Mouse (Mus musculus) liver, adult 2 months (tissue): ENCODE data around the gene Gan. TPM values are rescaled to one million over a fixed set of nuclear protein-coding genes. Genes with fewer than 3 reads are reported as not detected.

ENCODE experiments used
- DNase-seq: peaks from one replicate; pipeline ENCODE4 v3.0.0-alpha.2; 2011; ENCODE audit warnings: low read depth, low spot score; ENCODE audit errors: extremely low read depth
- H3K27ac ChIP-seq: fragments of 200-500 bp; replicated peaks from 2 replicates; pipeline ENCODE4 v1.5.1; 2012; ENCODE audit warnings: low read depth, mild to moderate bottlenecking, control low read depth, inconsistent platforms, low read length; ENCODE audit not compliant: insufficient read depth
- H3K27me3 ChIP-seq: fragments of 200-500 bp; 2 replicates; pipeline ENCODE4 v1.6.1; 2012; ENCODE audit warnings: mild to moderate bottlenecking, moderate library complexity, low read length, inconsistent platforms; ENCODE audit not compliant: control insufficient read depth, insufficient read depth
- H3K36me3 ChIP-seq: fragments of 200-500 bp; 2 replicates; pipeline ENCODE4 v1.6.1; 2012; ENCODE audit warnings: low read length, inconsistent platforms; ENCODE audit not compliant: control insufficient read depth, insufficient read depth
- H3K4me1 ChIP-seq: fragments of 200-500 bp; 2 replicates; pipeline ENCODE4 v1.6.1; 2011; ENCODE audit warnings: low read length; ENCODE audit not compliant: control insufficient read depth, insufficient read depth
- H3K4me3 ChIP-seq: fragments of 200-500 bp; 2 replicates; pipeline ENCODE4 v1.5.1; 2011; ENCODE audit warnings: low read depth, mild to moderate bottlenecking, control low read depth, low read length, moderate library complexity; ENCODE audit not compliant: insufficient read depth
- H3K79me2 ChIP-seq: fragments of 200-500 bp; 2 replicates; pipeline ENCODE4 v1.6.1; 2012; ENCODE audit warnings: inconsistent platforms, mild to moderate bottlenecking, low read length, moderate library complexity; ENCODE audit not compliant: control insufficient read depth, insufficient read depth
- H3K9ac ChIP-seq: fragments of 200-500 bp; 2 replicates; pipeline ENCODE4 v1.6.1; 2012; ENCODE audit warnings: low read depth, mild to moderate bottlenecking, control low read depth, inconsistent platforms, low read length
- CTCF ChIP-seq: fragments of 200-500 bp; IDR thresholded peaks from 2 replicates; pipeline ENCODE4 v1.5.1; 2011; ENCODE audit warnings: low read depth, low read length, control low read depth
- POLR2A ChIP-seq: fragments of 200-500 bp; IDR thresholded peaks from 2 replicates; pipeline ENCODE4 v1.6.1; 2011; ENCODE audit warnings: low read length, control low read depth; ENCODE audit not compliant: insufficient read depth; ENCODE audit errors: extremely low read depth
- WGBS: fragments of 180-500 bp; shearing (Covaris S2); methylation state at CpG from one replicate; pipeline ENCODE4 v1.1.7; 2018; 5-methylcytosine and 5-hydroxymethylcytosine counted together
- polyA plus RNA-seq: library from polyadenylated mRNA; depleted of rRNA; stranded (reverse); fragments of >200 nt; gene quantifications from 2 replicates; pipeline ENCODE4 v1.2.3, GENCODE M21; 2012
- total RNA-seq: library from RNA; depleted of rRNA; stranded (reverse); fragments of >200 nt; gene quantifications from 2 replicates; pipeline ENCODE4 v1.2.3, GENCODE M21; 2014

Gan gene
- total and polyA plus RNA-seq, 2 experiments: 1.2 to 1.5 TPM

GRCm38 (mm10) chr8:117222396-117222795, 64.5 kb downstream of the Gan start:
- no peak overlapping the region for H3K27ac ChIP-seq
- no peaks in the 10 kb centered on the region for H3K27me3 ChIP-seq
- H3K79me2 ChIP-seq: no peaks in the 10 kb centered on the region
- DNase-seq: no peak
- no peak for TF ChIP-seq CTCF
- TF ChIP-seq POLR2A: no peak
- WGBS: 58% methylated on average over 6 of the region's 6 CpGs
- H3K4me3 ChIP-seq: no peak overlapping the region
- H3K4me1 ChIP-seq: peaks cover 2% of the 10 kb centered on the region; the same call in 1 of the 2 replicates
- no peaks in the 10 kb centered on the region for H3K36me3 ChIP-seq
- H3K9ac ChIP-seq: no peak overlapping the region

- no peaks in the 10 kb centered on the region for H3K36me3 ChIP-seq
- WGBS: 3% methylated on average over 9 of the region's 9 CpGs
- H3K4me3 ChIP-seq: peak overlapping the region; percentile 5; the same call in 1 of the 2 replicates
- H3K27me3 ChIP-seq: no peaks in the 10 kb centered on the region
- TF ChIP-seq CTCF: peak; percentile 93
- no peak for TF ChIP-seq POLR2A
- peak overlapping the region; percentile 25 for H3K9ac ChIP-seq
- no peaks in the 10 kb centered on the region for H3K79me2 ChIP-seq
- H3K4me1 ChIP-seq: peaks cover 2% of the 10 kb centered on the region; the same call in 1 of the 2 replicates
- peak; percentile 75 for DNase-seq
- no peak overlapping the region for H3K27ac ChIP-seq
Measured at GRCm38 (mm10) chr8:117224630-117225029, 66.7 kb downstream of the Gan start.

DNA sequence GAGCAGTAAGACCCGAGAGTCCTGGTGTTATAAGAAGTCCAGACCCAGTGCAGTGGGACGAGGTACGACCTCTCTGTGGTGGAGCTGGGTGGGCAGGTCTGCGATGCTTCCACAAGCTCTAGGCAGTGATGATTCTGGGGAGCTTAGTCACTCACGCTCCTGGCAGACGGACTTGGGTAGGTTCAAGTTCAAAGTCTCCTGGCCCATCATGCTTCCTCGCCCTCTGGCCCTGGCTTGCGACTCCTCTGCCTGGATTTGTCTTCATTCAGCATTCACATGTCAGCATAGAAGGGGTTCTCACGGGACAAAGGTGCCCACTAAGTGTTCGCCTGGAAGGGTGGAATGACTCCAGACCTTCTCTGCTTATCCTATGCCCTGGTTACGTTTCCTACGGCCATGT, 68.4 kb downstream of the Gan start:
- peak; percentile 10 for DNase-seq
- TF ChIP-seq POLR2A (no peak), CTCF (no peak)
- 85% methylated on average over 12 of the region's 12 CpGs for WGBS

DNA sequence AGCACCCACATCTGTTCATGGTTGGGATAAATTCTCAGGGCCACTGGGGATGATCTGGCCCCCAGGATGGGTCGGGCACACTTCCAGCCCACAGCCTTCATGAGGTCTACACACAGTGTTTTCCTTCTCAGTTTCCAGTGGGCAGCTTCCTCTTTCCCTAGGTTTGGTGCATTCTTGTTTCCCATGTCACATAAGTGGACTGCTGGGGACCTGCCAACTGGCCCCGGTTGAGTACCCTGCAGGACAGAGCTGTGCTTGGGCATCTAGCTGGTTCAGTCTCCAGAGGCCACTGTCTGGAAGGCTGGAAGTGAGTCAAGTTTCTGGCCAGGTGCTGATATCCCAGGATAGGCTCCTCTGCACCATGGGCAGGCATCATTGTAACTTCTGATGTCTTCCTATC, 69.4 kb downstream of the Gan start:
- no peaks in the 10 kb centered on the region for H3K27me3 ChIP-seq
- no peak overlapping the region for H3K4me3 ChIP-seq
- no peaks in the 10 kb centered on the region for H3K79me2 ChIP-seq
- no peak overlapping the region for H3K27ac ChIP-seq
- WGBS: 71% methylated on average over 2 of the region's 2 CpGs
- DNase-seq: no peak
- no peak for TF ChIP-seq POLR2A
- no peak for TF ChIP-seq CTCF
- H3K9ac ChIP-seq: no peak overlapping the region
- H3K36me3 ChIP-seq: no peaks in the 10 kb centered on the region
- H3K4me1 ChIP-seq: peaks cover 2% of the 10 kb centered on the region; the same call in 1 of the 2 replicates

More for the DNA sequence above, 68.4 kb downstream of the Gan start:
- Histone ChIP-seq H3K4me3 (no peak overlapping the region), H3K4me1 (peaks cover 2% of the 10 kb centered on the region; the same call in 1 of the 2 replicates), H3K27ac (no peak overlapping the region), H3K36me3 (no peaks in the 10 kb centered on the region), H3K79me2 (no peaks in the 10 kb centered on the region), H3K27me3 (no peaks in the 10 kb centered on the region), H3K9ac (no peak overlapping the region)

- Histone ChIP-seq H3K4me1 (no peaks in the 10 kb centered on the region), H3K27me3 (no peaks in the 10 kb centered on the region), H3K36me3 (no peaks in the 10 kb centered on the region), H3K4me3 (no peak overlapping the region), H3K79me2 (no peaks in the 10 kb centered on the region), H3K9ac (no peak overlapping the region), H3K27ac (no peak overlapping the region)
- TF ChIP-seq CTCF (no peak), POLR2A (no peak)
- no peak for DNase-seq
- 89% methylated on average over 7 of the region's 7 CpGs for WGBS
Measured at GRCm38 (mm10) chr8:117233199-117233598, 75.3 kb downstream of the Gan start.

DNA sequence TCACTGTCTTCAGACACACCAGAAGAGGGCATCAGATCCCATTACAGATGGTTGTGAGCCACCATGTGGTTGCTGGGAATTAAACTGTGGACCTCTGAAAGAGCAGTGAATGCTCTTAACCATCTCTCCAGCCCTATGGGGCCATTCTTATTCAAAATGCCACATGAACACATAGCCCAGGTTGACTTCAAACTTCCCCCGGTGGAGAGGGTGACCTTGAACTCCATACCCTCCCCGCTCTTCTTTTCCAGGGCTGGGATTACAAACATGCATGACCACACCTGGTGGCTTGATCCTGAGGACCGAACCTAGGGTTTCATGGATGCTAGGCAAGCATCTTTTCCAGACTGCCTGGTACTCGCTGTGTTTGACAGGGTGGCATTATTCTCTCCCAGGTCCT, 78.6 kb downstream of the Gan start:
- Histone ChIP-seq H3K27me3 (no peaks in the 10 kb centered on the region), H3K79me2 (no peaks in the 10 kb centered on the region), H3K36me3 (no peaks in the 10 kb centered on the region), H3K27ac (no peak overlapping the region), H3K4me1 (no peaks in the 10 kb centered on the region), H3K4me3 (no peak overlapping the region), H3K9ac (no peak overlapping the region)
- TF ChIP-seq POLR2A: no peak
- no peak for TF ChIP-seq CTCF
- 92% methylated on average over 4 of the region's 4 CpGs for WGBS
- no peak for DNase-seq
